Mouse (Mus musculus) adrenal gland, adult 18-20 months (tissue): ENCODE data around the gene Pde4d. TPM values are rescaled to one million over a fixed set of nuclear protein-coding genes. Genes with fewer than 3 reads are reported as not detected.

ENCODE experiments used
- DNase-seq, 2 experiments: peaks; one replicate each; pipeline ENCODE4 v3.0.0; 2021 to 2022; ENCODE audit warnings: low spot score in 2 of 2
- total RNA-seq, 2 experiments: library from RNA; stranded (reverse); gene quantifications; 1 replicate in 1 of 2; 2 replicates in 1 of 2; pipeline ENCODE4 v1.2.3; 2021

Gene Pde4d
- total RNA-seq, 2 experiments from 2014 or later = 48.5 to 81.6 TPM

DNA sequence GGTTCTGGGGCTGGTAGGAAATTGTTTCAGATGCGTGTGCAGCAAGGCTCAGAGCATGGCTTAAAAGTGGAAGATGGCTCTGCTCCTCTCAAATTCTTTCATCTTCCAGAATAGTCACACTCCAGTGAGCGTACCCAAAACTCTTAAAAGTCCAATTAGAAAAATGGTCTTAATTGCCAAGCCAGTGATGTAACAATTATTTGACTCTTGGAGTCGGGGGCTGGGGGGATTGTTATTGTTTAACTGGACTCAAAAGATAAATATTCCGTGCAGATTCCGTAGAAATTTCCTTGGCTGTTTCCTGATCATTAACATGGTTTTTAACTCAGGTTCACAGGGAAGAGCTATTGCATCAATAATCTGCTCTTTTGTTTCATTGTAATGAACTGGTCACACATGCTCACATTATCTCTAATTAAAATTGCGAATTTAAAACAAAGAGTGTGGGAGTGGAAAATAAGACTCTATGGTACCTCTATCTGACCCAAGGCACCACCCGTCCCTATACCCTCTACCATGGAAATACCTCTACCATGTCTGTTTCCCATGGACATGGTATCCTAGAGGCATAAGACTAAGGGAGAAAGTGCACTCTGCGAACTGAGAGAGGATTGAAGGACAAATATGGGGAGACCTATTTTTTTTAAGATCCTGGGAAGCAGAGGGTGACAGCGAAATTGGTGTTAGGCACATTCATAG lies 1159.5 kb downstream of the Pde4d start:
- no peak for DNase-seq

DNA sequence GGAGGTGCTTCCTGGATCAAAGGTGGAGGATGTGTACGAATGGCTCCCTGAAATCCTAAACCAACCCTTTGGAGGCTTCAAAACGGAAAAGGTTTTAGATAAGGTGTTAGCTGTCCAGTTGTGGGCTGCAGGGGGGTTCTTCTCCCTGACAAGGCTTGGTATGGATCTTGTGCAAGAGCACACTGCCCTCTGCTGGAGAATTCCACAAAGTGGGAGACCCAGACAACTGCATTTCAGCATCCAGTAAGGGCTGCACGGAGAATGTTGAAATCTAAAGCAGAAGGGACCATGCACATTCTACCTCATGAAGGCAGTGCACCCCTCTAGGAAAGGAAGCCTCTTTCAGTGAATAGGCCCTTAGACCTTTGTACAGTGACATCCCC lies 1160.0 kb downstream of the Pde4d start:
- peak; percentile 27 to 29 for DNase-seq

- DNase-seq = no peak
Measured at GRCm38 (mm10) chr13:109610772-109611171, 1161.0 kb downstream of the Pde4d start.

- DNase-seq = no peak
Measured at GRCm38 (mm10) chr13:109615213-109615784, 1165.6 kb downstream of the Pde4d start.

DNA sequence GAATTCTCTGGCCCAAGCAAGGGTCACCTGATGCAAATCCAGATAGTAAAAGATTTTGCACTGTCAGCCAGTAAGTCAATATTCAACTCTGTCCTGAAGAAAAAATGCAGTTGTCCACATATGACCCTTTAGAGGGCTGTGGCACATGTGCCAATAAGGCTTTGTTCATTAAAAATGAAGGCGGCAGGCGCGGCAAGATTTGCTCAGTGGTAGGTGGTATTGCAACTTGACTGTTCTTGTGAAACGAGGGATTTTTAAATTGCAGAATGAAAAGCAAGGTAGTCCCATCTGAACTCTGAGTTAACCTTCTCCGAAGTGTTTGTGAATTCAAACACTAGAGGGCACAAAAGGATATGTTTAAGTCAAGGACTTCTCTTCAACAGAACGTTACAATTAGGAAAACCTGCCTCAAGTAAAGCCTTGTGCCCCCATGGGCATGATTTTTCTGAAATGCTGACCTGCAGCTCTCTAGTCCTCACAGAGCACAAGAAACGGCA lies 1166.1 kb downstream of the Pde4d start:
- no peak for DNase-seq

GRCm38 (mm10) chr13:109619158-109619657 lies 1169.5 kb downstream of the Pde4d start:
- DNase-seq = no peak

- DNase-seq = no peak
Measured at GRCm38 (mm10) chr13:109622207-109622606, 1172.5 kb downstream of the Pde4d start.

GRCm38 (mm10) chr13:109623201-109623600 lies 1173.5 kb downstream of the Pde4d start:
- no peak for DNase-seq

DNA sequence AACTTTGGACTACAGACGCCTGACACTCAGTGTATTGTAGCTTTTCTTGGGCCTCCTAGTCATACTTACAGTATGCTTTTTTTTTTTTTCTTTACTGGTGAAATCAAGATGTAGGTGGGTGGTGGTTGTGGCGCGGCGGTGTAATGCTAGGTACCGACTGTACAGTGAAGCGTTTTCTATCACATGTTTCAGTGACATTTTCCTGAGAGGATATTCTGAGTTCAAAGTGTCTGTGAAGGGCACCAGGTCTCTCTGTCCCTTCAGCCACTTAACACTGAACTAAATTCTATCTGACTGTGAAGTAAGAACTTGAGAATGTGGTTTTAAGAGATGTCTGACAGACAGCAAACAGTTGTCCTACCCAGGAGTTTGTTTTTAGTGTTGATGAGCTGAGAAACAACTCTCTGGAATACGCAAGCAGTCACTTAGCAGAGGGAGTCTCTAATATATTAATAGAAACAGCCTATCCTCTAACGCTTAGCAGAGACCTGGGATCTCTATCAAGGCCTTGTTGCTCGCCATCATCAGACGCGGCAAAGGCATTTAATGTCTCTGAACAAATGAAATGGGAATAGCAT lies 1175.1 kb downstream of the Pde4d start:
- DNase-seq = no peak

DNA sequence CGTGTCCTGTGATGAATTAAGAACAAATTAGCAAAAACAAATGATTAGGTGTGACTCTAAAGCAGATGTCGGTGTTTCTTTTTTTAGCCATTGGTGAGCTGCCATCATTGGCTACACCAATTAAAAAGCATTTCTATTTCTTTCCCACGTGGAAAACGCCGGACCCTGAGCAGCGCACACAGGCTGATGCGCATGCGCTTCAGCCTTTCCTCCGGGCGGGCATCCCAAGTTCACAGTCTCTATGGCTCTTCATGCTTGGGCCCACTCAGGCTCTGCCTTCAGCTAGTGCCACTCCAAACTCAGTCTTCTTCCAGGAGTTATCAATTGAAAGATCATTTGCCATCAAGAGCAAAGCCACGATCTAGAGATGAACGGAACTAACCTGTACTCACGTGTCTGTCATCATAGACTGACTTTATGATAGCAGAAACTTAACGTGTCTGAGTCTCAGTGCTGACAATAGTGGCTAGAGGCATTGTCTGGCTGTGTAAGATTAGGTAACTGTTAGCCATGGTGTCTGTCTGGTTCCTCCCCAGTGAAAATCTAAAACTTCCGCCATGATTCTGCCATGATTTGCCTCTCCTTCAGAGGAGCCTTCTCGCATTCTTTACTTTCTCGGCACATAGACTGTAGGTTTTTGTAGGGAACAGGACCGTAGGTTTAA lies 1175.8 kb downstream of the Pde4d start:
- no peak for DNase-seq

DNA sequence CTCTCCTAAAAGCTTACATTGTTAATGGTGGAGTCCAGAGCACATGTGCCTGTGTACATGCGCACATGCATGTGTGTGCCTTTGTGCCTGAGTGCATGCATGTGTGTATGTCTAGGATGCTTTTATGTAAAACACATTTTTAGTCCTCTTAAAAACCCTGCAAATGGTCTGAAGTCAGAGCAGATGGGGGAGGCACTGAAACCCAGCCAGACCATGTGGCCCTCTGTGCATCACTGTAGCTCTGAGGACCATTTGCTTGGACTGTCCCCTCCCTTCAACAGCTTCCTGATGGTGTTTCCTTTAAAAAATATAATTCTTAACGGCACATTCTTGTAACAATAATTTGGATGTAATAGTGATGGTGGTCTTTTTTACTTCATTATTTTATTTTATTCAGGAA lies 1177.5 kb downstream of the Pde4d start:
- DNase-seq = no peak

- DNase-seq = no peak
Measured at GRCm38 (mm10) chr13:109628606-109629005, 1178.9 kb downstream of the Pde4d start.

GRCm38 (mm10) chr13:109629216-109629615 lies 1179.5 kb downstream of the Pde4d start:
- no peak for DNase-seq

- DNase-seq = no peak
Measured at GRCm38 (mm10) chr13:109631399-109632026, 1181.8 kb downstream of the Pde4d start.

DNA sequence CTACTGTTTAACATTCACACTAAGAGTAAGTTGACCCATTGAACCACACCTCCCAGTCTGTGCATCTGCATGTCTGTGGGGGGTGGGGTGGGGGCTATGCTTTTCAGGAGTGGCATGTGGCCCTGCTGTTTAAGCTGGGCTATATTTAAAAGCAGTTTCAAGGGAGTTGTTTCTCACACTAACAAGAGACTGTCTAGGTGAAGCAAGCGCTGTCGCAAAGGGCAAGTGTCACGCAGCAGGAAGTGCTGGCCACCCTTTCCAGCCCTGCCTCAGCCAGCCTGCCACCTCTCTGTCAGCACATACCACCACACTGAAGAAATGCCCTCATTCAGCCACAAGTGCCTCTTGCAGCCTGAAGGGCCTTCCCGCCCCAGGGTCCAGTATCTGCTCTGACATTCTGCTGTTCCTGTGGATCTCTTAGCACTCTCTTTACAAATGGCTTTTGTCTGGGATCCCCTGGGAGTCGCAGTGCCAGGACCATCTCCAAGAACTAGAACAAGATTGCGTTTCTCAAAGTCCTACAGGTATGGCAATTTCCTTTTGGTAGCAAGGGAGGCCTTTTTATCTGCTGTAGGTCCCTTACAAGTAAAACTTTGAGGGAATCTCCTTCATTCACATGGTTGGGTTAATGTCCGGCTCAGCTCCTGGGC lies 1182.8 kb downstream of the Pde4d start:
- no peak for DNase-seq

DNA sequence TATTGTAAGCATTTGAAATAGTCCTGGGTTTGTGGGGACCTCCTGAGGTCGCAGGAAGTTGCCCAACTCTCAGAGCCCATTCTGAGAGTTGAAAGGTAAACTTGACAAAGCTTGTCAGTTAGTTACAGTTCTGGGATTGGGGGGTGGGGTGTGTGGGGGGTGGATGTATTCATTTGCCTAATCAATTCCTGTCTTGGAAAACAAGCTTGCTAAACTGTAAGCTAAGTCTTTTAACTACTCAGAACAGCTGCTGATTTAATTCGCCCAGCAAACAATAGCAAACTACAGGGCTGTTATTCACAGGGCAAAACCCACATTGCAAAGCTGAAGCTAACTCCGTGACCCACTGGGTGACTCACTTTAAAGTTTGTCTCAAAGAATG lies 1183.3 kb downstream of the Pde4d start:
- no peak for DNase-seq

DNA sequence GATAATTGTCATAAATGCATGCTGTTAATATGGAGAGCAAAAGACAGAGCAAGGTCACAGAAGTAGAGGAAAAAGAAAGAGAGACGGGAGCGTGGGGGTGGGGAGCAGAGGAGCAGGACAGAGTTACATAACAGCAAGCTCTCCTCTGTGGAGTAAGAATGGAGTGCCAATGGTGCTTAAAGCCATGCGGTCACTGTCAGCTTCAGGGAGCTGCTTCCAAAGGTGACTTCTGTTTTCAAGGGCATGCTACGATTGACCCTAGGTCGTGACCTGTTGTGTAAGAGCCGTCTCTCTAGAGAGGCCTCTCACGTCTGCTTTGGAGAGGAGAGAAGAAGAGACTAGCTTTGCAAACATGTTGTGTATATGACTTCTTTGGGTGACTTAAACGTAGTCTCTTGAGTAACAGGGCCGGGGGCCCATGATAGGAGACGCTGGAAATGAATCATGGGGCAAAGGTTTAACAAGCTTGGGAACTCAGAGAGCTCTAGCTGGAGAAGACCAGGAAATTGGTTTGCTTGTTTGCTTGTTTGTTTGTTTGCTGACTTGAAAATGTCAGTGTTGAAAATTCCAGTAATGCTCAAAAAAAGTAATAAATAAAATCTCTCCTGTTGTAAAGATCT lies 1186.3 kb downstream of the Pde4d start:
- no peak for DNase-seq

- no peak for DNase-seq
Measured at GRCm38 (mm10) chr13:109638273-109638672, 1188.5 kb downstream of the Pde4d start.

DNA sequence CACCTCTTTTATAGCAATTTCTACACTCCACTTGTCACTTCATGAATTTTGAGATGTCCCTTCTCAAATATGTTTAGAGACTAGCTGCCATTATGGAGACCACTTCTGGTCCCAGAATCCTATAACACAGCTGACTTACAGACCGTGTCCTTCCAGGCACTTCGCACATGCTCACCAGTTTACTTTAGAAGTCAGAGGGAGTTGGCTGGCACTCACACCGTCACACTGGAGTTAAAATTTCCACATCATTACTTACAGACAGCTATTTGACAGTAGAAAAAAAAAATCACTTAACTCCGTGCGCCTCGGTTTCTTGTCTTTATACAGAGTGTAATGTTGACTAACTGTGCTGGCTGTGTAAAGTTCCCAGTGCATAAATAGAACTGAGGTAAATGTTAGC lies 1189.5 kb downstream of the Pde4d start:
- no peak for DNase-seq

- no peak for DNase-seq
Measured at GRCm38 (mm10) chr13:109641562-109641961, 1191.8 kb downstream of the Pde4d start.
